Mouse (Mus musculus) forebrain, embryonic 12.5 days (tissue): Measurements from ENCODE around the gene Slc2a13. TPM values are rescaled to one million over a fixed set of nuclear protein-coding genes. Genes with fewer than 3 reads are reported as not detected.

ENCODE experiments used
- ATAC-seq: fragments of 200-750 bp; cut with Nextera tagmentation; 2 replicates; pipeline ENCODE4 v1.8.0; 2017; ENCODE audit warnings: moderate TSS enrichment; ENCODE audit not compliant: low FRiP score
- H3K27ac ChIP-seq: fragments of 300-500 bp; sonication (generic); 2 replicates; pipeline ENCODE4 v1.5.1; 2016; ENCODE audit warnings: mild to moderate bottlenecking
- H3K27me3 ChIP-seq: fragments of 300-500 bp; sonication (generic); 2 replicates; pipeline ENCODE4 v1.6.1; 2016; ENCODE audit warnings: mild to moderate bottlenecking
- H3K36me3 ChIP-seq: fragments of 300-500 bp; sonication (generic); replicated peaks from 2 replicates; pipeline ENCODE4 v1.6.1; 2016; ENCODE audit warnings: mild to moderate bottlenecking
- H3K4me1 ChIP-seq: fragments of 300-500 bp; sonication (generic); 2 replicates; pipeline ENCODE4 v1.6.1; 2016
- H3K4me2 ChIP-seq: fragments of 300-500 bp; sonication (generic); 2 replicates; pipeline ENCODE4 v1.6.1; 2016; ENCODE audit warnings: mild to moderate bottlenecking, moderate library complexity
- H3K4me3 ChIP-seq: fragments of 300-500 bp; sonication (generic); replicated peaks from 2 replicates; pipeline ENCODE4 v1.5.1; 2016; ENCODE audit warnings: mild to moderate bottlenecking
- H3K9ac ChIP-seq: fragments of 300-500 bp; sonication (generic); 2 replicates; pipeline ENCODE4 v1.6.1; 2016; ENCODE audit warnings: mild to moderate bottlenecking
- H3K9me3 ChIP-seq: fragments of 300-500 bp; sonication (generic); 2 replicates; pipeline ENCODE4 v1.6.1; 2016
- WGBS: fragments of 180-500 bp; shearing (Covaris S2); methylation state at CpG from one replicate; pipeline ENCODE4 v1.1.7; 2016; 5-methylcytosine and 5-hydroxymethylcytosine counted together
- polyA plus RNA-seq: library from polyadenylated mRNA; unstranded; fragments of >200 nt; fragmentation: Nextera tagmentation; extraction: Ambion mirVana; gene quantifications from 2 replicates; pipeline ENCODE4 v1.2.1, GENCODE M21; 2016

Slc2a13 gene
- polyA plus RNA-seq, 1 experiment from 2014 or later = 3.8 TPM

- H3K9ac ChIP-seq = no peak overlapping the region
- WGBS = 81% methylated on average over 11 of the region's 11 CpGs
- ATAC-seq = no peak
These were observed 203.2 kb downstream of the Slc2a13 start for GRCm38 (mm10) chr15:91369736-91370449.

GRCm38 (mm10) chr15:91360495-91360894 is 212.6 kb downstream of the Slc2a13 start:
- H3K4me3 ChIP-seq = no peak overlapping the region
- 68% methylated on average over 2 of the region's 2 CpGs for WGBS
- H3K27me3 ChIP-seq = no peaks in the 10 kb centered on the region
- H3K27ac ChIP-seq = no peak overlapping the region
- no peak overlapping the region for H3K9ac ChIP-seq
- H3K9me3 ChIP-seq = no peaks in the 10 kb centered on the region
- ATAC-seq = no peak
- H3K36me3 ChIP-seq = no peaks in the 10 kb centered on the region
- no peak overlapping the region for H3K4me2 ChIP-seq
- no peaks in the 10 kb centered on the region for H3K4me1 ChIP-seq

More at GRCm38 (mm10) chr15:91369736-91370449, 203.2 kb downstream of the Slc2a13 start:
- Histone ChIP-seq H3K4me2 (no peak overlapping the region), H3K4me1 (peaks cover 17% of the 10 kb centered on the region), H3K27me3 (no peaks in the 10 kb centered on the region), H3K27ac (no peak overlapping the region), H3K36me3 (no peaks in the 10 kb centered on the region), H3K9me3 (no peaks in the 10 kb centered on the region), H3K4me3 (no peak overlapping the region)

- 87% methylated on average over 7 of the region's 7 CpGs for WGBS
- no peaks in the 10 kb centered on the region for H3K4me1 ChIP-seq
- H3K9me3 ChIP-seq = no peaks in the 10 kb centered on the region
- H3K4me3 ChIP-seq = no peak overlapping the region
- H3K9ac ChIP-seq = no peak overlapping the region
- H3K27ac ChIP-seq = no peak overlapping the region
- no peaks in the 10 kb centered on the region for H3K27me3 ChIP-seq
- H3K4me2 ChIP-seq = no peak overlapping the region
- ATAC-seq = no peak
- no peaks in the 10 kb centered on the region for H3K36me3 ChIP-seq
These were observed 222.1 kb downstream of the Slc2a13 start for GRCm38 (mm10) chr15:91351006-91351405.

- ATAC-seq = no peak
- H3K27me3 ChIP-seq = no peaks in the 10 kb centered on the region
- 79% methylated on average over 1 of the region's 1 CpGs for WGBS
These were observed 234.7 kb downstream of the Slc2a13 start for GRCm38 (mm10) chr15:91338350-91338749.

GRCm38 (mm10) chr15:91334416-91334900 is 238.6 kb downstream of the Slc2a13 start:
- Histone ChIP-seq H3K9me3 (no peaks in the 10 kb centered on the region), H3K4me3 (no peak overlapping the region), H3K4me1 (no peaks in the 10 kb centered on the region), H3K27me3 (no peaks in the 10 kb centered on the region), H3K36me3 (no peaks in the 10 kb centered on the region), H3K27ac (no peak overlapping the region), H3K9ac (no peak overlapping the region), H3K4me2 (no peak overlapping the region)
- no peak for ATAC-seq
- WGBS = 86% methylated on average over 6 of the region's 6 CpGs

More at GRCm38 (mm10) chr15:91338350-91338749, 234.7 kb downstream of the Slc2a13 start:
- Histone ChIP-seq H3K36me3 (no peaks in the 10 kb centered on the region), H3K4me1 (no peaks in the 10 kb centered on the region), H3K9ac (no peak overlapping the region), H3K9me3 (no peaks in the 10 kb centered on the region), H3K27ac (no peak overlapping the region), H3K4me3 (no peak overlapping the region), H3K4me2 (no peak overlapping the region)

GRCm38 (mm10) chr15:91327748-91328147 is 245.3 kb downstream of the Slc2a13 start:
- WGBS = 69% methylated on average over 3 of the region's 3 CpGs
- no peaks in the 10 kb centered on the region for H3K27me3 ChIP-seq
- H3K27ac ChIP-seq = no peak overlapping the region
- no peak overlapping the region for H3K4me2 ChIP-seq
- H3K9me3 ChIP-seq = no peaks in the 10 kb centered on the region
- H3K4me3 ChIP-seq = no peak overlapping the region
- ATAC-seq = no peak
- no peak overlapping the region for H3K9ac ChIP-seq
- no peaks in the 10 kb centered on the region for H3K4me1 ChIP-seq
- no peaks in the 10 kb centered on the region for H3K36me3 ChIP-seq

- ATAC-seq = no peak
- Histone ChIP-seq H3K27ac (no peak overlapping the region), H3K4me1 (no peaks in the 10 kb centered on the region), H3K27me3 (no peaks in the 10 kb centered on the region), H3K4me2 (no peak overlapping the region), H3K36me3 (no peaks in the 10 kb centered on the region), H3K9ac (no peak overlapping the region), H3K4me3 (no peak overlapping the region), H3K9me3 (no peaks in the 10 kb centered on the region)
- 74% methylated on average over 4 of the region's 4 CpGs for WGBS
These were observed 246.0 kb downstream of the Slc2a13 start for GRCm38 (mm10) chr15:91327023-91327422.

GRCm38 (mm10) chr15:91319376-91319775 is 253.7 kb downstream of the Slc2a13 start:
- no peak overlapping the region for H3K9ac ChIP-seq
- H3K27ac ChIP-seq = no peak overlapping the region
- no peaks in the 10 kb centered on the region for H3K36me3 ChIP-seq
- peak; percentile 27; the same call in 1 of the 2 replicates for ATAC-seq
- H3K4me1 ChIP-seq = no peaks in the 10 kb centered on the region
- no peaks in the 10 kb centered on the region for H3K9me3 ChIP-seq
- no peak overlapping the region for H3K4me3 ChIP-seq
- WGBS = 71% methylated on average over 3 of the region's 3 CpGs
- H3K27me3 ChIP-seq = no peaks in the 10 kb centered on the region
- no peak overlapping the region for H3K4me2 ChIP-seq

GRCm38 (mm10) chr15:91316964-91317363 is 256.1 kb downstream of the Slc2a13 start:
- WGBS = 51% methylated on average over 4 of the region's 4 CpGs
- Histone ChIP-seq H3K9ac (no peak overlapping the region), H3K9me3 (no peaks in the 10 kb centered on the region), H3K4me1 (0 out of 2 replicates have a peak, but pooled peaks cover 2% of the 10 kb centered on the region), H3K27me3 (no peaks in the 10 kb centered on the region), H3K4me3 (no peak overlapping the region), H3K27ac (no peak overlapping the region), H3K4me2 (no peak overlapping the region), H3K36me3 (no peaks in the 10 kb centered on the region)
- no peak for ATAC-seq

- ATAC-seq = no peak
- Histone ChIP-seq H3K4me2 (no peak overlapping the region), H3K4me1 (0 out of 2 replicates have a peak, but pooled peaks cover 2% of the 10 kb centered on the region), H3K4me3 (no peak overlapping the region), H3K36me3 (no peaks in the 10 kb centered on the region), H3K27ac (no peak overlapping the region), H3K27me3 (no peaks in the 10 kb centered on the region), H3K9ac (no peak overlapping the region), H3K9me3 (no peaks in the 10 kb centered on the region)
- 82% methylated on average over 19 of the region's 19 CpGs for WGBS
These were observed 258.4 kb downstream of the Slc2a13 start for GRCm38 (mm10) chr15:91314402-91315318.

GRCm38 (mm10) chr15:91304296-91304852 is 268.7 kb downstream of the Slc2a13 start:
- no peaks in the 10 kb centered on the region for H3K9me3 ChIP-seq
- H3K27ac ChIP-seq = no peak overlapping the region
- H3K4me1 ChIP-seq = 0 out of 2 replicates have a peak, but pooled peaks cover 4% of the 10 kb centered on the region
- H3K9ac ChIP-seq = no peak overlapping the region
- no peaks in the 10 kb centered on the region for H3K27me3 ChIP-seq
- peak; percentile 61 for ATAC-seq
- WGBS = 39% methylated on average over 7 of the region's 7 CpGs
- no peaks in the 10 kb centered on the region for H3K36me3 ChIP-seq
- H3K4me3 ChIP-seq = no peak overlapping the region
- no peak overlapping the region for H3K4me2 ChIP-seq

- peak; percentile 70; the same call in 1 of the 2 replicates for ATAC-seq
- Histone ChIP-seq H3K4me3 (no peak overlapping the region), H3K27me3 (no peaks in the 10 kb centered on the region), H3K4me2 (no peak overlapping the region), H3K36me3 (no peaks in the 10 kb centered on the region), H3K4me1 (0 out of 2 replicates have a peak, but pooled peaks cover 4% of the 10 kb centered on the region), H3K9me3 (no peaks in the 10 kb centered on the region), H3K9ac (no peak overlapping the region), H3K27ac (no peak overlapping the region)
- WGBS = 16% methylated on average over 3 of the region's 3 CpGs
These were observed 271.7 kb downstream of the Slc2a13 start for GRCm38 (mm10) chr15:91301366-91301765.
